Mouse (Mus musculus): ENCODE data around the gene Scd3. TPM values are rescaled to one million over a fixed set of nuclear protein-coding genes. Genes with fewer than 3 reads are reported as not detected.
A peak's percentile ranks its signal among the peaks of the same experiment; 100 is the strongest.

The Scd3 gene
- total RNA-seq, 2 experiments from 2014 or later, result not detected

- ATAC-seq (replicated peaks; ENCODE audit: low FRiP score, low TSS enrichment, poor library complexity, severe bottlenecking), result no peak
These were observed 89.4 kb downstream of the Scd3 start for GRCm38 (mm10) chr19:44292483-44292882.

- peak; percentile 9; the same call in 1 of the 2 replicates for ATAC-seq (replicated peaks; ENCODE audit: low FRiP score, low TSS enrichment, poor library complexity, severe bottlenecking)
These were observed 90.1 kb downstream of the Scd3 start, which contains the start of gene Scd2 for GRCm38 (mm10) chr19:44292941-44293768. TSS of gene Scd2 (plus strand) at chr19:44293674.

Other genes with a start within 250 kb of the Scd3 start
- not detected in 2 replicates for gene Cpn1, start 216.7 kb upstream of the Scd3 start, total RNA-seq (2014; fragmentation: Nextera tagmentation)
- not detected in 2 replicates for gene Cpn1, start 216.7 kb upstream of the Scd3 start, total RNA-seq (2017)
- not detected in 2 replicates for gene Cyp2c23, start 174.1 kb upstream of the Scd3 start, total RNA-seq (2014; fragmentation: Nextera tagmentation)
- gene Cyp2c23, start 174.1 kb upstream of the Scd3 start, total RNA-seq (2017), result not detected in 2 replicates
- gene Erlin1, start 133.5 kb upstream of the Scd3 start, total RNA-seq (2014; fragmentation: Nextera tagmentation), result 20.0 and 27.8 TPM in 2 replicates
- gene Erlin1, start 133.5 kb upstream of the Scd3 start, total RNA-seq (2017), result 18.7 and 19.3 TPM in 2 replicates
- 51.8 and 62.3 TPM in 2 replicates for gene Chuk, start 95.8 kb upstream of the Scd3 start, total RNA-seq (2014; fragmentation: Nextera tagmentation)
- 66.0 and 75.8 TPM in 2 replicates for gene Chuk, start 95.8 kb upstream of the Scd3 start, total RNA-seq (2017)
- gene Cwf19l1, start 67.4 kb upstream of the Scd3 start, total RNA-seq (2014; fragmentation: Nextera tagmentation), result 52.6 and 56.0 TPM in 2 replicates
- 37.2 and 68.7 TPM in 2 replicates for gene Cwf19l1, start 67.4 kb upstream of the Scd3 start, total RNA-seq (2017)
- gene Bloc1s2, start 56.8 kb upstream of the Scd3 start, total RNA-seq (2014; fragmentation: Nextera tagmentation), result 65.5 and 75.1 TPM in 2 replicates
- 33.0 and 53.6 TPM in 2 replicates for gene Bloc1s2, start 56.8 kb upstream of the Scd3 start, total RNA-seq (2017)
- gene Pkd2l1, start 10.8 kb upstream of the Scd3 start, total RNA-seq (2014; fragmentation: Nextera tagmentation), result 0.04 TPM in 1 of 2 replicates, not detected in the other
- gene Pkd2l1, start 10.8 kb upstream of the Scd3 start, total RNA-seq (2017), result not detected in 2 replicates
- gene Scd2, start 90.4 kb downstream of the Scd3 start, total RNA-seq (2014; fragmentation: Nextera tagmentation), result 56.2 and 62.2 TPM in 2 replicates
- 71.9 and 90.7 TPM in 2 replicates for gene Scd2, start 90.4 kb downstream of the Scd3 start, total RNA-seq (2017)
- gene Scd4, start 129.8 kb downstream of the Scd3 start, total RNA-seq (2014; fragmentation: Nextera tagmentation), result 0.69 and 2.1 TPM in 2 replicates
- 0.38 TPM in 1 of 2 replicates, not detected in the other for gene Scd4, start 129.8 kb downstream of the Scd3 start, total RNA-seq (2017)
- gene Scd1, start 204.6 kb downstream of the Scd3 start, total RNA-seq (2014; fragmentation: Nextera tagmentation), result 14.0 and 16.2 TPM in 2 replicates
- gene Scd1, start 204.6 kb downstream of the Scd3 start, total RNA-seq (2017), result 4.3 and 18.8 TPM in 2 replicates